In genomic region chr12:28793715-28794114, GRCm38 (mm10) we compare ENCODE assay signal across 21 mouse cellular contexts. TPM values are rescaled to one million over a fixed set of nuclear protein-coding genes. Genes with fewer than 3 reads are reported as not detected.
DNase-seq lines count a peak whose midpoint lies in the region; ATAC-seq and TF ChIP-seq lines count a peak whose summit lies in the region.
"Had no signal": no experiment of that assay in that cellular context is flagged by ENCODE, and none has a peak within 500 bp of the region (broad histone marks: within the 10 kb centered on the region; RNA-seq: fewer than 3 reads in every experiment).

No protein-coding gene starts in this region.

- TF ChIP-seq CTCF in lung, adult 2 months (IDR thresholded peaks at IDR 0.05; ENCODE audit: insufficient read depth, low read length): no peak
- TF ChIP-seq CTCF in hindbrain, postnatal 0 days (IDR thresholded peaks at IDR 0.05; ENCODE audit: low read depth): no peak

- H3K27me3 ChIP-seq in hindbrain, postnatal 0 days (ENCODE audit: insufficient read depth, low read length): no peaks in the 10 kb centered on the region
- H3K27me3 ChIP-seq: limb, embryonic 15.5 days; liver, embryonic 15.5 days; neural tube, embryonic 13.5 days had no signal

- peak; percentile 96 for ATAC-seq in frontal cortex, adult (ENCODE audit: low TSS enrichment)
- ATAC-seq in hindbrain, postnatal 0 days: no peak
- ATAC-seq: activated CD4-positive, CD25-positive, alpha-beta regulatory T cell, adult 4 months had no signal

- H3K36me3 ChIP-seq in hindbrain, postnatal 0 days (ENCODE audit: insufficient read depth, low read length): no peaks in the 10 kb centered on the region
- H3K36me3 ChIP-seq: forebrain, embryonic 12.5 days; limb, embryonic 15.5 days; liver, embryonic 15.5 days; neural tube, embryonic 13.5 days had no signal

- DNase-seq in frontal cortex, postnatal 25 days (ENCODE audit: low spot score in 2 of 2): no peak
- peak; percentile 68 to 72 for DNase-seq in right cerebral cortex, adult 2 months (ENCODE audit: low spot score in 2 of 2)
- no peak for DNase-seq in right cerebral cortex, postnatal 14 days
- DNase-seq in left cerebral cortex, postnatal 36 days (ENCODE audit: low spot score in 2 of 2): peak; percentile 66 to 77
- no peak for DNase-seq in lung, adult 2 months
- no peak for DNase-seq in hindbrain, postnatal 0 days (ENCODE audit: low spot score)
- DNase-seq: adrenal gland, postnatal 10 days; cerebellum, postnatal 25 days; gastrocnemius, postnatal 25 days; kidney, adult 2 months; kidney, postnatal 10 days; lung, postnatal 10 days; midbrain, embryonic 14.5 days; thymus, postnatal 36 days had no signal

- no peak overlapping the region for H3K4me3 ChIP-seq in lung, adult 2 months (replicated peaks; ENCODE audit: extremely low read depth, low read depth, low read length)
- no peak overlapping the region for H3K4me3 ChIP-seq in hindbrain, postnatal 0 days (ENCODE audit: low read length)
- H3K4me3 ChIP-seq: forebrain, embryonic 12.5 days; hindbrain, embryonic 10.5 days; limb, embryonic 15.5 days; liver, embryonic 15.5 days; neural tube, embryonic 13.5 days had no signal

- no peaks in the 10 kb centered on the region for H3K9me3 ChIP-seq in hindbrain, postnatal 0 days (ENCODE audit: low read length)
- H3K9me3 ChIP-seq: forebrain, embryonic 12.5 days; limb, embryonic 15.5 days; liver, embryonic 15.5 days had no signal

- H3K4me1 ChIP-seq in lung, adult 2 months (ENCODE audit: control insufficient read depth, insufficient read depth, low read length): no peaks in the 10 kb centered on the region
- H3K4me1 ChIP-seq in hindbrain, postnatal 0 days (ENCODE audit: insufficient read depth, low read length): peaks cover 11% of the 10 kb centered on the region; the same call in 1 of the 2 replicates
- H3K4me1 ChIP-seq: limb, embryonic 15.5 days; liver, embryonic 15.5 days had no signal

- intact Hi-C loops in left cerebral cortex, postnatal 36 days (cut with DNase I): no loop called here

- WGBS in lung, adult 2 months: 82% methylated on average over 2 of the region's 2 CpGs
- WGBS in hindbrain, postnatal 0 days: 57% methylated on average over 2 of the region's 2 CpGs

- H3K4me2 ChIP-seq in hindbrain, postnatal 0 days (ENCODE audit: low read depth, low read length): no peak overlapping the region
- H3K4me2 ChIP-seq: forebrain, embryonic 12.5 days; limb, embryonic 15.5 days; liver, embryonic 15.5 days; neural tube, embryonic 13.5 days had no signal

- TF ChIP-seq POLR2A in lung, adult 2 months (IDR thresholded peaks at IDR 0.05; ENCODE audit: borderline replicate concordance, extremely low read depth, low read depth, low read length): no peak

- H3K27ac ChIP-seq in hindbrain, postnatal 0 days: no peak overlapping the region
- H3K27ac ChIP-seq: forebrain, embryonic 12.5 days; hindbrain, embryonic 10.5 days; limb, embryonic 15.5 days; liver, embryonic 15.5 days; neural tube, embryonic 13.5 days had no signal

- H3K9ac ChIP-seq in hindbrain, postnatal 0 days (replicated peaks; ENCODE audit: low read length): no peak overlapping the region
- H3K9ac ChIP-seq: forebrain, embryonic 12.5 days; limb, embryonic 15.5 days; liver, embryonic 15.5 days; neural tube, embryonic 13.5 days had no signal

RNA-seq across cellular contexts. Expression of gene Eipr1, which starts 42.1 kb away (rescaled TPM):
- 10 to 100 TPM; 63.9 to 65.5 TPM for total RNA-seq in left cerebral cortex, postnatal 36 days (2021)
- 17.8 and 17.9 TPM in 2 replicates for polyA plus RNA-seq in lung, adult 2 months (2012; rRNA removed)
- total RNA-seq in hindbrain, postnatal 0 days (2014; rRNA removed): 65.8 and 78.0 TPM in 2 replicates
- 54.9 and 58.4 TPM in 2 replicates for polyA plus RNA-seq in hindbrain, postnatal 0 days (2015; fragmentation: Nextera tagmentation; extraction: Ambion mirVana)

RNA-seq across cellular contexts. Expression of gene Trappc12, which starts 43.4 kb away (rescaled TPM):
- total RNA-seq in left cerebral cortex, postnatal 36 days (2021): 10 to 100 TPM; 61.3 to 62.7 TPM
- polyA plus RNA-seq in lung, adult 2 months (2012; rRNA removed): 18.7 and 25.1 TPM in 2 replicates
- total RNA-seq in hindbrain, postnatal 0 days (2014; rRNA removed): 54.5 and 66.3 TPM in 2 replicates
- polyA plus RNA-seq in hindbrain, postnatal 0 days (2015; fragmentation: Nextera tagmentation; extraction: Ambion mirVana): 34.1 and 34.5 TPM in 2 replicates

Comparison
In these comparisons a context has a peak if more than half of its experiments do, and no peak if none do; other contexts are left out.
1. DNase-seq: peak in right cerebral cortex, adult 2 months (2 of 2) and left cerebral cortex, postnatal 36 days (2 of 2); none in frontal cortex, postnatal 25 days (0 of 2), right cerebral cortex, postnatal 14 days (single experiment), lung, adult 2 months (single experiment) and hindbrain, postnatal 0 days (single experiment).